Mouse (Mus musculus) embryonic facial prominence, embryonic 10.5 days (tissue): ENCODE results near the gene Rpl3. TPM values are rescaled to one million over a fixed set of nuclear protein-coding genes. Genes with fewer than 3 reads are reported as not detected.

Experiments used
- DNase-seq: peaks from one replicate; pipeline ENCODE4 v3.0.0-alpha.2; 2017; ENCODE audit warnings: low spot score
- H3K27ac ChIP-seq: fragments of 300-500 bp; sonication (generic); replicated peaks from 2 replicates; pipeline ENCODE4 v1.5.1; 2016; ENCODE audit warnings: mild to moderate bottlenecking
- H3K27me3 ChIP-seq: fragments of 300-500 bp; sonication (generic); replicated peaks from 2 replicates; pipeline ENCODE4 v1.6.1; 2016; ENCODE audit warnings: low read depth, mild to moderate bottlenecking; ENCODE audit not compliant: poor library complexity, severe bottlenecking
- H3K36me3 ChIP-seq: fragments of 300-500 bp; sonication (generic); replicated peaks from 2 replicates; pipeline ENCODE4 v1.6.1; 2016; ENCODE audit warnings: mild to moderate bottlenecking, moderate library complexity
- H3K4me1 ChIP-seq: fragments of 300-500 bp; sonication (generic); 2 replicates; pipeline ENCODE4 v1.6.1; 2016
- H3K4me3 ChIP-seq: fragments of 300-500 bp; sonication (generic); 2 replicates; pipeline ENCODE4 v1.5.1; 2016; ENCODE audit warnings: mild to moderate bottlenecking, moderate library complexity
- H3K9me3 ChIP-seq: fragments of 300-500 bp; sonication (generic); 2 replicates; pipeline ENCODE4 v1.6.1; 2016; ENCODE audit warnings: mild to moderate bottlenecking
- WGBS: fragments of 180-500 bp; shearing (Covaris S2); methylation state at CpG from one replicate; pipeline ENCODE4 v1.1.7; 2016; 5-methylcytosine and 5-hydroxymethylcytosine counted together
- polyA plus RNA-seq: library from polyadenylated mRNA; unstranded; fragments of >200 nt; fragmentation: Nextera tagmentation; extraction: Ambion mirVana; gene quantifications from 2 replicates; pipeline ENCODE4 v1.2.1, GENCODE M21; 2016

The Rpl3 gene
- polyA plus RNA-seq, 1 experiment from 2014 or later = 1,049 TPM

DNA sequence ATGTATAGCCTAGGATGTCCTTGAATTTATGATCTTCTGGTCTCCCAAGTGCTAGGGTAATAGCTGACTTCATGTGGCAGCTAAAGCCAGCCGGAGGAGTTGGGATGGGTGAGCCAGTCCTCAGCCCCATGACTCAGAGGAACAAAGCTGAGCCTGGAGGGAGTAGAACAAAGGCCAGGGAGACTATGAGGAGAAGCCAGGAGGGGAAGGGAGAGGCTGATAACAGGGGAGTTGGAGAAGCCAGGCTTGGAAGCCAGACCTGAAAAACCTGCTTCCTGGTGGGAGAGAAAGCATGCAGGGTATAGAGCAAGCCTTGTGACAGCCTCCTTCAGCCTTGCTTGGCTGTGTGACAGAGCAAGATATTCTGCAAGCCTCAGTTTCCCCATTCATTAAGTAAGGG, 3.9 kb upstream of the Rpl3 start:
- Histone ChIP-seq H3K27me3 (peaks cover 89% of the 10 kb centered on the region), H3K36me3 (no peaks in the 10 kb centered on the region), H3K27ac (no peak overlapping the region), H3K9me3 (no peaks in the 10 kb centered on the region), H3K4me3 (no peak overlapping the region), H3K4me1 (peaks cover 54% of the 10 kb centered on the region)
- DNase-seq = no peak
- WGBS = 77% methylated on average over 1 of the region's 1 CpGs

DNA sequence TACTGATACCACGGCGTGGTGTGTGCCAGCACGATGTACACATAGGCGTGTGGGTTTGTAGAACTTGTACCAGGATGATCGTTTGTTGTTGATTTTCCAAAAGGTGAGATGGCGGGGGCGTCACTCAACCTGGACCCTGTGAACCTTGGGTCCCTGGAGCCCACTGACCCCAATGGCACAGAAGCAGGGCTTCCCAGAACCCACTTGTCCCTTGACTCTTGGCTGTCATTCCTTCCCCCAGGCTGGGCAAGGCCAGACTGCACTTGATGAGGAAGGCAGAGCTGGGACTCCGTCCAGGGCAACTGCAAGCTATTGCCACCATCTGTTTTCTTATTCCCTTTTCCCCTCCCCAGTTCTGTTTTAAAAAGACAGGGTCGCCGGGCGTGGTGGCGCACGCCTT, 2.5 kb upstream of the Rpl3 start:
- Histone ChIP-seq H3K27me3 (peaks cover 92% of the 10 kb centered on the region), H3K36me3 (no peaks in the 10 kb centered on the region), H3K4me1 (peaks cover 53% of the 10 kb centered on the region), H3K4me3 (no peak overlapping the region), H3K27ac (no peak overlapping the region), H3K9me3 (no peaks in the 10 kb centered on the region)
- no peak for DNase-seq
- WGBS = 91% methylated on average over 13 of the region's 13 CpGs

GRCm38 (mm10) chr15:80092599-80092998, 931 bp upstream of the Rpl3 start:
- no peaks in the 10 kb centered on the region for H3K36me3 ChIP-seq
- peak overlapping the region; percentile 76; the same call in 1 of the 2 replicates for H3K4me3 ChIP-seq
- H3K4me1 ChIP-seq = peaks cover 37% of the 10 kb centered on the region
- H3K27ac ChIP-seq = no peak overlapping the region
- H3K27me3 ChIP-seq = peaks cover 77% of the 10 kb centered on the region
- no peaks in the 10 kb centered on the region for H3K9me3 ChIP-seq
- no peak for DNase-seq
- WGBS = 10% methylated on average over 8 of the region's 8 CpGs

GRCm38 (mm10) chr15:80092041-80092441, 373 bp upstream of the Rpl3 start:
- H3K9me3 ChIP-seq = no peaks in the 10 kb centered on the region
- no peak for DNase-seq
- H3K27me3 ChIP-seq = peaks cover 72% of the 10 kb centered on the region
- peak overlapping the region; percentile 76 for H3K4me3 ChIP-seq
- no peak overlapping the region for H3K27ac ChIP-seq
- 13% methylated on average over 7 of the region's 7 CpGs for WGBS
- no peaks in the 10 kb centered on the region for H3K36me3 ChIP-seq
- peaks cover 32% of the 10 kb centered on the region for H3K4me1 ChIP-seq

DNA sequence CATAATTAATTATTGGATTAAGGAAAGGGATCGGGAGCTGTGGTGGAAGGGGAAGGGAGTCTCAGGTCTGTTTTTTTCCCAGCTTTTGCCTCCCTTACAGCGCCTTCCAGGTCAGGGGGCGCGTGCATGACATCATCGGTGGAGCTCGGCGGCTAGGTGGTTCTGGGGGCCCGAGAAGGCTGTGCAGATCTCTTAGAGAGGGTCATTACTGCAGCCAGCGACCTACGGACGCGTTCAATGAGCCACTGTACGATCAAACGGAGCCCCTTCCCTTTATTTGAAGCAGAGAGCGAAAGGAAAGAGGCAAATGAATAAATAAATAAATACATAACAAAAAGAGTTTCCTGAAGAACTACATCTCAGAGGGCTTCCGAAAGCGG, 937 bp downstream of the Rpl3 start:
- Histone ChIP-seq H3K27me3 (peaks cover 59% of the 10 kb centered on the region), H3K27ac (peak overlapping the region; percentile 75), H3K4me1 (peaks cover 25% of the 10 kb centered on the region), H3K9me3 (no peaks in the 10 kb centered on the region), H3K36me3 (no peaks in the 10 kb centered on the region), H3K4me3 (peak overlapping the region; percentile 76)
- WGBS = 2% methylated on average over 17 of the region's 17 CpGs
- DNase-seq = peak; percentile 55

- no peak overlapping the region for H3K27ac ChIP-seq
- H3K9me3 ChIP-seq = no peaks in the 10 kb centered on the region
- 0 out of 2 replicates have a peak overlapping the region, but pooled peaks have one; percentile 76 for H3K4me3 ChIP-seq
- peaks cover 25% of the 10 kb centered on the region for H3K4me1 ChIP-seq
- peaks cover 54% of the 10 kb centered on the region for H3K27me3 ChIP-seq
- no peak for DNase-seq
- no peaks in the 10 kb centered on the region for H3K36me3 ChIP-seq
- 74% methylated on average over 11 of the region's 11 CpGs for WGBS
Measured at GRCm38 (mm10) chr15:80090155-80090554, 1.5 kb downstream of the Rpl3 start.

- Histone ChIP-seq H3K36me3 (no peaks in the 10 kb centered on the region), H3K4me1 (peaks cover 25% of the 10 kb centered on the region), H3K9me3 (no peaks in the 10 kb centered on the region), H3K4me3 (no peak overlapping the region), H3K27ac (no peak overlapping the region), H3K27me3 (peaks cover 46% of the 10 kb centered on the region)
- peak; percentile 89 for DNase-seq
- 36% methylated on average over 4 of the region's 4 CpGs for WGBS
Measured at GRCm38 (mm10) chr15:80088637-80089036, 3.0 kb downstream of the Rpl3 start.

GRCm38 (mm10) chr15:80087406-80088012, 4.2 kb downstream of the Rpl3 start:
- H3K9me3 ChIP-seq = no peaks in the 10 kb centered on the region
- 86% methylated on average over 9 of the region's 9 CpGs for WGBS
- H3K27ac ChIP-seq = no peak overlapping the region
- peaks cover 35% of the 10 kb centered on the region for H3K27me3 ChIP-seq
- no peak for DNase-seq
- H3K4me3 ChIP-seq = no peak overlapping the region
- peaks cover 21% of the 10 kb centered on the region for H3K4me1 ChIP-seq
- H3K36me3 ChIP-seq = peaks cover under 1% of the 10 kb centered on the region

GRCm38 (mm10) chr15:80083740-80084139, 7.9 kb downstream of the Rpl3 start:
- Histone ChIP-seq H3K27me3 (no peaks in the 10 kb centered on the region), H3K9me3 (no peaks in the 10 kb centered on the region), H3K36me3 (peaks cover 39% of the 10 kb centered on the region), H3K4me1 (peaks cover 27% of the 10 kb centered on the region), H3K4me3 (peak overlapping the region; percentile 89), H3K27ac (peak overlapping the region; percentile 96)
- WGBS = 6% methylated on average over 12 of the region's 12 CpGs
- DNase-seq = no peak

DNA sequence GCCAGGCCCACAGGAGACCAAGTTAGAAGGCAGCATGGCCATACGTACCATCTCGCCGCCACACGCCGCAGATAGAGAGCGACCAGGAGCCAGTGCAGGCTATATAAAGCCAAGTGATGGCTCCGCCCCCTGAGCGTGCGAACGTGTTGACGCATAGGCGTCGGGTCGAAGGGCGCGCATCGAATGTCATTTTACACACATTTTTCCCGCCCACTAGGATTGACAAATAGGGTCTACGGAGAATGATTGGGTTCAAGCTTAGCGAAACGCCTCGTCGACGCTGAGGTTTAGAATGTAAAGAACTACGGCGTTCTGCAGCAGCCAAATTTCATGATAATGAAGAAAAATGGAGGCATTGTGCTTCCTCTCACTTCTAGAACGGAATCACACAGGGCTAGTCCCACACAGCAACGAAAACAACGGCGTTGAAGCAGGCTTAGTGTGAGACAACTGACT, 8.4 kb downstream of the Rpl3 start:
- Histone ChIP-seq H3K27ac (peak overlapping the region; percentile 96), H3K36me3 (peaks cover 43% of the 10 kb centered on the region), H3K27me3 (no peaks in the 10 kb centered on the region), H3K4me1 (peaks cover 27% of the 10 kb centered on the region), H3K9me3 (no peaks in the 10 kb centered on the region), H3K4me3 (peak overlapping the region; percentile 89)
- peak; percentile 97 for DNase-seq
- under 1% methylated on average over 30 of the region's 30 CpGs for WGBS

- Histone ChIP-seq H3K36me3 (peaks cover 48% of the 10 kb centered on the region), H3K27ac (peak overlapping the region; percentile 96), H3K4me1 (peaks cover 27% of the 10 kb centered on the region), H3K4me3 (peak overlapping the region; percentile 89), H3K27me3 (no peaks in the 10 kb centered on the region), H3K9me3 (no peaks in the 10 kb centered on the region)
- under 1% methylated on average over 21 of the region's 21 CpGs for whole genome bisulfite sequencing
- DNase-seq = no peak
Measured at GRCm38 (mm10) chr15:80082661-80083275, 8.9 kb downstream of the Rpl3 start.

- H3K27ac ChIP-seq = peak overlapping the region; percentile 96
- peaks cover 56% of the 10 kb centered on the region for H3K36me3 ChIP-seq
- H3K4me1 ChIP-seq = peaks cover 27% of the 10 kb centered on the region
- peak overlapping the region; percentile 89 for H3K4me3 ChIP-seq
- H3K27me3 ChIP-seq = no peaks in the 10 kb centered on the region
- DNase-seq = no peak
- WGBS = 7% methylated on average over 11 of the region's 11 CpGs
- no peaks in the 10 kb centered on the region for H3K9me3 ChIP-seq
Measured at GRCm38 (mm10) chr15:80081801-80082546, 9.7 kb downstream of the Rpl3 start.
